Mouse (Mus musculus) intestine, embryonic 15.5 days (tissue): ENCODE data around the gene Sugct. TPM values are rescaled to one million over a fixed set of nuclear protein-coding genes. Genes with fewer than 3 reads are reported as not detected.
"Not testable (repeated sequence)": the region's sequence is repeated elsewhere in the genome, so short reads cannot be mapped to it uniquely, and the experiment has no call there.

Experiments
- ATAC-seq: fragments of 200-750 bp; cut with Nextera tagmentation; 2 replicates; pipeline ENCODE4 v1.8.0; 2017; ENCODE audit warnings: moderate TSS enrichment, moderate library complexity
- H3K27ac ChIP-seq: fragments of 300-500 bp; sonication (generic); 2 replicates; pipeline ENCODE4 v1.5.1; 2015; ENCODE audit warnings: mild to moderate bottlenecking, inconsistent platforms
- H3K27me3 ChIP-seq: fragments of 300-500 bp; sonication (generic); replicated peaks from 2 replicates; pipeline ENCODE4 v1.6.1; 2015; ENCODE audit warnings: inconsistent platforms
- H3K36me3 ChIP-seq: fragments of 300-500 bp; sonication (generic); 2 replicates; pipeline ENCODE4 v1.6.1; 2015; ENCODE audit warnings: inconsistent platforms
- H3K4me1 ChIP-seq: fragments of 300-500 bp; sonication (generic); replicated peaks from 2 replicates; pipeline ENCODE4 v1.6.1; 2015; ENCODE audit warnings: inconsistent platforms
- H3K4me2 ChIP-seq: fragments of 300-500 bp; sonication (generic); replicated peaks from 2 replicates; pipeline ENCODE4 v1.6.1; 2015; ENCODE audit warnings: mild to moderate bottlenecking, inconsistent platforms
- H3K4me3 ChIP-seq: fragments of 300-500 bp; sonication (generic); replicated peaks from 2 replicates; pipeline ENCODE4 v1.5.1; 2015; ENCODE audit warnings: inconsistent platforms
- H3K9ac ChIP-seq: fragments of 300-500 bp; sonication (generic); 2 replicates; pipeline ENCODE4 v1.6.1; 2015; ENCODE audit warnings: inconsistent platforms
- H3K9me3 ChIP-seq: fragments of 300-500 bp; sonication (generic); 2 replicates; pipeline ENCODE4 v1.6.1; 2016; ENCODE audit warnings: inconsistent platforms
- WGBS: fragments of 180-500 bp; shearing (Covaris S2); methylation state at CpG from one replicate; pipeline ENCODE4 v1.1.7; 2015; 5-methylcytosine and 5-hydroxymethylcytosine counted together
- polyA plus RNA-seq: library from polyadenylated mRNA; unstranded; fragments of >200 nt; fragmentation: Nextera tagmentation; extraction: Ambion mirVana; gene quantifications from 2 replicates; pipeline ENCODE4 v1.2.1, GENCODE M21; 2015

The Sugct gene
- polyA plus RNA-seq, 1 experiment from 2014 or later, result 5.3 TPM

GRCm38 (mm10) chr13:16901424-16901823, 793.9 kb downstream of the Sugct start:
- no peaks in the 10 kb centered on the region for H3K36me3 ChIP-seq
- no peak overlapping the region for H3K9ac ChIP-seq
- H3K4me1 ChIP-seq, result no peaks in the 10 kb centered on the region
- H3K4me3 ChIP-seq, result no peak overlapping the region
- H3K27ac ChIP-seq, result no peak overlapping the region
- 90% methylated on average over 4 of the region's 4 CpGs for WGBS
- no peak for ATAC-seq
- H3K4me2 ChIP-seq, result no peak overlapping the region
- H3K9me3 ChIP-seq, result no peaks in the 10 kb centered on the region
- no peaks in the 10 kb centered on the region for H3K27me3 ChIP-seq

- Histone ChIP-seq H3K4me2 (no peak overlapping the region), H3K9me3 (no peaks in the 10 kb centered on the region), H3K4me1 (no peaks in the 10 kb centered on the region), H3K4me3 (no peak overlapping the region), H3K27ac (no peak overlapping the region), H3K27me3 (no peaks in the 10 kb centered on the region), H3K9ac (no peak overlapping the region), H3K36me3 (no peaks in the 10 kb centered on the region)
- ATAC-seq, result no peak
Observed at GRCm38 (mm10) chr13:16898084-16898792, 797.1 kb downstream of the Sugct start.

GRCm38 (mm10) chr13:16878056-16878455, 817.3 kb downstream of the Sugct start:
- Histone ChIP-seq H3K9me3 (no peaks in the 10 kb centered on the region), H3K27me3 (no peaks in the 10 kb centered on the region), H3K27ac (no peak overlapping the region), H3K4me2 (no peak overlapping the region), H3K36me3 (no peaks in the 10 kb centered on the region), H3K4me1 (no peaks in the 10 kb centered on the region), H3K4me3 (no peak overlapping the region), H3K9ac (no peak overlapping the region)
- 67% methylated on average over 1 of the region's 1 CpGs for WGBS
- ATAC-seq, result no peak

GRCm38 (mm10) chr13:16859986-16860385, 835.4 kb downstream of the Sugct start:
- H3K9me3 ChIP-seq, result no peaks in the 10 kb centered on the region
- H3K4me2 ChIP-seq, result no peak overlapping the region
- H3K4me3 ChIP-seq, result no peak overlapping the region
- ATAC-seq, result no peak
- H3K9ac ChIP-seq, result no peak overlapping the region
- WGBS, result 54% methylated on average over 2 of the region's 2 CpGs
- no peaks in the 10 kb centered on the region for H3K27me3 ChIP-seq
- no peaks in the 10 kb centered on the region for H3K4me1 ChIP-seq
- no peak overlapping the region for H3K27ac ChIP-seq
- no peaks in the 10 kb centered on the region for H3K36me3 ChIP-seq

- no peak for ATAC-seq
- Histone ChIP-seq H3K36me3 (no peaks in the 10 kb centered on the region), H3K4me1 (no peaks in the 10 kb centered on the region), H3K27me3 (no peaks in the 10 kb centered on the region), H3K4me3 (no peak overlapping the region), H3K27ac (no peak overlapping the region), H3K9me3 (no peaks in the 10 kb centered on the region), H3K9ac (no peak overlapping the region), H3K4me2 (no peak overlapping the region)
- WGBS, result 43% methylated on average over 2 of the region's 2 CpGs
Observed at GRCm38 (mm10) chr13:16847236-16847635, 848.1 kb downstream of the Sugct start.

- Histone ChIP-seq H3K27me3 (no peaks in the 10 kb centered on the region), H3K9ac (no peak overlapping the region), H3K36me3 (no peaks in the 10 kb centered on the region), H3K4me2 (no peak overlapping the region), H3K4me3 (no peak overlapping the region), H3K27ac (no peak overlapping the region), H3K4me1 (no peaks in the 10 kb centered on the region), H3K9me3 (no peaks in the 10 kb centered on the region)
- ATAC-seq, result no peak
- WGBS, result 73% methylated on average over 1 of the region's 1 CpGs
Observed at GRCm38 (mm10) chr13:16840994-16841393, 854.4 kb downstream of the Sugct start.

GRCm38 (mm10) chr13:16838409-16838808, 856.9 kb downstream of the Sugct start:
- no peak for ATAC-seq
- H3K9me3 ChIP-seq, result no peaks in the 10 kb centered on the region
- no peaks in the 10 kb centered on the region for H3K36me3 ChIP-seq
- no peak overlapping the region for H3K4me3 ChIP-seq
- 93% methylated on average over 3 of the region's 3 CpGs for WGBS
- H3K9ac ChIP-seq, result no peak overlapping the region
- H3K27me3 ChIP-seq, result no peaks in the 10 kb centered on the region
- H3K4me2 ChIP-seq, result no peak overlapping the region
- H3K4me1 ChIP-seq, result no peaks in the 10 kb centered on the region
- H3K27ac ChIP-seq, result no peak overlapping the region

GRCm38 (mm10) chr13:16835111-16835510, 860.2 kb downstream of the Sugct start:
- H3K4me2 ChIP-seq, result no peak overlapping the region
- H3K27ac ChIP-seq, result no peak overlapping the region
- no peak for ATAC-seq
- no peak overlapping the region for H3K4me3 ChIP-seq
- H3K4me1 ChIP-seq, result no peaks in the 10 kb centered on the region
- no peaks in the 10 kb centered on the region for H3K9me3 ChIP-seq
- H3K9ac ChIP-seq, result no peak overlapping the region
- WGBS, result 41% methylated on average over 2 of the region's 2 CpGs
- H3K36me3 ChIP-seq, result no peaks in the 10 kb centered on the region
- H3K27me3 ChIP-seq, result no peaks in the 10 kb centered on the region

GRCm38 (mm10) chr13:16833069-16833468, 862.3 kb downstream of the Sugct start:
- H3K36me3 ChIP-seq, result no peaks in the 10 kb centered on the region
- H3K27ac ChIP-seq, result no peak overlapping the region
- H3K9me3 ChIP-seq, result no peaks in the 10 kb centered on the region
- no peaks in the 10 kb centered on the region for H3K4me1 ChIP-seq
- H3K27me3 ChIP-seq, result no peaks in the 10 kb centered on the region
- no peak overlapping the region for H3K9ac ChIP-seq
- H3K4me3 ChIP-seq, result no peak overlapping the region
- no peak for ATAC-seq
- no peak overlapping the region for H3K4me2 ChIP-seq

- no peak overlapping the region for H3K9ac ChIP-seq
- H3K4me2 ChIP-seq, result no peak overlapping the region
- H3K36me3 ChIP-seq, result no peaks in the 10 kb centered on the region
- H3K4me3 ChIP-seq, result no peak overlapping the region
- H3K27me3 ChIP-seq, result no peaks in the 10 kb centered on the region
- H3K9me3 ChIP-seq, result no peaks in the 10 kb centered on the region
- WGBS, result 62% methylated on average over 8 of the region's 8 CpGs
- no peak for ATAC-seq
- no peaks in the 10 kb centered on the region for H3K4me1 ChIP-seq
- H3K27ac ChIP-seq, result no peak overlapping the region
Observed at GRCm38 (mm10) chr13:16831840-16832239, 863.5 kb downstream of the Sugct start.

GRCm38 (mm10) chr13:16830291-16830690, 865.1 kb downstream of the Sugct start:
- not testable (repeated sequence) for H3K36me3 ChIP-seq, H3K9me3 ChIP-seq, H3K4me2 ChIP-seq, H3K27me3 ChIP-seq, ATAC-seq, H3K27ac ChIP-seq, H3K9ac ChIP-seq, H3K4me1 ChIP-seq, H3K4me3 ChIP-seq
- WGBS, result 64% methylated on average over 6 of the region's 6 CpGs

- Histone ChIP-seq H3K4me3 (no peak overlapping the region), H3K4me2 (no peak overlapping the region), H3K27me3 (no peaks in the 10 kb centered on the region), H3K36me3 (no peaks in the 10 kb centered on the region), H3K9me3 (no peaks in the 10 kb centered on the region), H3K9ac (no peak overlapping the region), H3K4me1 (no peaks in the 10 kb centered on the region), H3K27ac (no peak overlapping the region)
- 53% methylated on average over 2 of the region's 2 CpGs for WGBS
- peak; percentile 75 for ATAC-seq
Observed at GRCm38 (mm10) chr13:16829589-16829988, 865.8 kb downstream of the Sugct start.

- Histone ChIP-seq H3K27ac (no peak overlapping the region), H3K9me3 (no peaks in the 10 kb centered on the region), H3K4me2 (no peak overlapping the region), H3K9ac (no peak overlapping the region), H3K4me1 (no peaks in the 10 kb centered on the region), H3K36me3 (no peaks in the 10 kb centered on the region), H3K27me3 (no peaks in the 10 kb centered on the region), H3K4me3 (no peak overlapping the region)
- WGBS, result 72% methylated on average over 6 of the region's 6 CpGs
- no peak for ATAC-seq
Observed at GRCm38 (mm10) chr13:16825619-16826018, 869.7 kb downstream of the Sugct start.
